Mouse (Mus musculus) urinary bladder, postnatal 36 days (tissue): ENCODE data around the gene Rab4a.

ENCODE experiments used
- DNase-seq, 2 experiments: peaks; one replicate each; pipeline ENCODE4 v3.0.0; 2022; ENCODE audit warnings: low spot score in 2 of 2, mixed read lengths in 1 of 2

Rab4a gene

GRCm38 (mm10) chr8:123805718-123806373 is at the start of gene Rab4a:
Gene Rab4a (plus strand): TSS chr8:123805985.
- DNase-seq: peak; percentile 69 to 79

GRCm38 (mm10) chr8:123756901-123757300 is 48.9 kb upstream of the Rab4a start:
- DNase-seq: no peak

- no peak for DNase-seq
These were observed 46.9 kb upstream of the Rab4a start for GRCm38 (mm10) chr8:123758935-123759334.

GRCm38 (mm10) chr8:123759933-123760332 is 45.9 kb upstream of the Rab4a start:
- DNase-seq: no peak

GRCm38 (mm10) chr8:123760579-123760978 is 45.2 kb upstream of the Rab4a start:
- no peak for DNase-seq

- peak in 1 of 2 experiments; percentile 61 for DNase-seq
These were observed 44.4 kb upstream of the Rab4a start for GRCm38 (mm10) chr8:123761266-123761882.

GRCm38 (mm10) chr8:123761883-123762270 is 43.9 kb upstream of the Rab4a start:
- DNase-seq: no peak

- peak in 1 of 2 experiments; percentile 48 for DNase-seq
These were observed 42.4 kb upstream of the Rab4a start for GRCm38 (mm10) chr8:123763355-123763754.

- DNase-seq: no peak
These were observed 41.1 kb upstream of the Rab4a start for GRCm38 (mm10) chr8:123764671-123765070.

GRCm38 (mm10) chr8:123766516-123766915 is 39.3 kb upstream of the Rab4a start:
- no peak for DNase-seq

- no peak for DNase-seq
These were observed 37.9 kb upstream of the Rab4a start for GRCm38 (mm10) chr8:123767874-123768273.

GRCm38 (mm10) chr8:123768492-123769356 is 37.1 kb upstream of the Rab4a start:
- DNase-seq: peak; percentile 38 to 59

GRCm38 (mm10) chr8:123773468-123773867 is 32.3 kb upstream of the Rab4a start:
- no peak for DNase-seq

GRCm38 (mm10) chr8:123774491-123774890 is 31.3 kb upstream of the Rab4a start:
- no peak for DNase-seq

GRCm38 (mm10) chr8:123777319-123777718 is 28.5 kb upstream of the Rab4a start:
- peak in 1 of 2 experiments; percentile 56 for DNase-seq

GRCm38 (mm10) chr8:123780471-123780870 is 25.3 kb upstream of the Rab4a start:
- DNase-seq: no peak

- no peak for DNase-seq
These were observed 24.5 kb upstream of the Rab4a start for GRCm38 (mm10) chr8:123781256-123781655.

- peak; percentile 70 to 82 for DNase-seq
These were observed 22.1 kb upstream of the Rab4a start for GRCm38 (mm10) chr8:123783525-123784249.

GRCm38 (mm10) chr8:123786166-123786565 is 19.6 kb upstream of the Rab4a start:
- no peak for DNase-seq

GRCm38 (mm10) chr8:123786644-123787043 is 19.1 kb upstream of the Rab4a start:
- DNase-seq: no peak

GRCm38 (mm10) chr8:123787254-123787897 is 18.4 kb upstream of the Rab4a start:
- no peak for DNase-seq
